Mouse (Mus musculus) liver, embryonic 14.5 days (tissue): Measurements from ENCODE around the gene Pola1.

ENCODE experiments used
- CTCF ChIP-seq: IDR thresholded peaks from 2 replicates; pipeline ENCODE4 v1.5.1; 2016; ENCODE audit warnings: antibody characterized with exemption, low read depth, control low read depth
- EP300 ChIP-seq: IDR thresholded peaks from 2 replicates; pipeline ENCODE4 v1.6.1; 2016; ENCODE audit warnings: antibody characterized with exemption, low read depth

DNA sequence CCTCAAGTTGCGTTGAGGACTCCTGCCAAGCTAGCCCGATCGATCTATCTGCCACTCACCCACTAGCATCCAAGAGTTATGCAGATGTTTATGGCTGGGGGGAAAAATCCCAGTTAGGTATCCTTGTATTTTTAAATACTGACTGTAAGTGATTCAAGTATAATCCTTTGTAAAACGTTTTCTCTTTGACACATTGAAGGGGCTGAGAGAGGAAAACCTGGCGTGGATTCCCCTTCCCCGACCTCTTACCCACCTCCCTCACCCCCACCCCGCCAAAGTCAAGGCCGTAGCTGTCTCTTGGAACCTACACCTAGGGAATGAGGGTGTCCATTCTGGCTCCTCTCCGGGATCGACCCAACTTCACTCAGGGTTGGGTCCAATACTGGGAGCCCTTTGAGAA, 346.9 kb downstream of the Pola1 start:
- no peak for TF ChIP-seq CTCF
- TF ChIP-seq EP300, result no peak
